Mouse (Mus musculus) midbrain, embryonic 14.5 days (tissue): ENCODE results near the gene Pex5l. TPM values are rescaled to one million over a fixed set of nuclear protein-coding genes. Genes with fewer than 3 reads are reported as not detected.

Experiments
- ATAC-seq: fragments of 200-750 bp; cut with Nextera tagmentation; 2 replicates; pipeline ENCODE4 v1.8.0; 2017; ENCODE audit warnings: moderate number of reproducible peaks, moderate library complexity; ENCODE audit not compliant: low FRiP score, low TSS enrichment
- DNase-seq: peaks from one replicate; pipeline ENCODE4 v3.0.0-alpha.2; 2015
- H3K27ac ChIP-seq: fragments of 300-500 bp; sonication (generic); replicated peaks from 2 replicates; pipeline ENCODE4 v1.5.1; 2014; ENCODE audit warnings: mild to moderate bottlenecking, low read depth, low read length, moderate library complexity
- H3K27me3 ChIP-seq: fragments of 300-500 bp; sonication (generic); 2 replicates; pipeline ENCODE4 v1.6.1; 2014; ENCODE audit warnings: low read length, control low read depth, mixed read lengths; ENCODE audit not compliant: control insufficient read depth, insufficient read depth
- H3K36me3 ChIP-seq: fragments of 300-500 bp; sonication (generic); 2 replicates; pipeline ENCODE4 v1.6.1; 2014; ENCODE audit warnings: low read length, control low read depth; ENCODE audit not compliant: control insufficient read depth, insufficient read depth
- H3K4me1 ChIP-seq: fragments of 300-500 bp; sonication (generic); 2 replicates; pipeline ENCODE4 v1.6.1; 2014; ENCODE audit warnings: mild to moderate bottlenecking, antibody characterized with exemption, low read length, control low read depth; ENCODE audit not compliant: control insufficient read depth, insufficient read depth
- H3K4me2 ChIP-seq: fragments of 300-500 bp; sonication (generic); 2 replicates; pipeline ENCODE4 v1.6.1; 2014; ENCODE audit warnings: mild to moderate bottlenecking, low read length, moderate library complexity
- H3K4me3 ChIP-seq: fragments of 300-500 bp; sonication (generic); replicated peaks from 2 replicates; pipeline ENCODE4 v1.5.1; 2014; ENCODE audit warnings: low read depth, low read length
- H3K9ac ChIP-seq: fragments of 300-500 bp; sonication (generic); replicated peaks from 2 replicates; pipeline ENCODE4 v1.6.1; 2014; ENCODE audit warnings: mild to moderate bottlenecking, low read length, moderate library complexity
- H3K9me3 ChIP-seq: fragments of 300-500 bp; sonication (generic); 2 replicates; pipeline ENCODE4 v1.6.1; 2016; ENCODE audit warnings: low read length, control low read depth, mixed read lengths; ENCODE audit not compliant: control insufficient read depth
- WGBS: fragments of 180-500 bp; shearing (Covaris S2); extraction: QIAGEN DNeasy Blood & Tissue Kit; methylation state at CpG from one replicate; pipeline ENCODE4 v1.1.7; 2014; 5-methylcytosine and 5-hydroxymethylcytosine counted together
- polyA plus RNA-seq: library from polyadenylated mRNA; unstranded; fragments of >200 nt; fragmentation: Nextera tagmentation; extraction: Ambion mirVana; gene quantifications from 2 replicates; pipeline ENCODE4 v1.2.1, GENCODE M21; 2014

Gene Pex5l
- polyA plus RNA-seq, 1 experiment from 2014 or later: 2.7 TPM

GRCm38 (mm10) chr3:33098550-33099295 lies 44.3 kb downstream of the Pex5l start:
- Histone ChIP-seq H3K4me1 (no peaks in the 10 kb centered on the region), H3K27ac (no peak overlapping the region), H3K4me3 (no peak overlapping the region), H3K36me3 (no peaks in the 10 kb centered on the region), H3K4me2 (no peak overlapping the region), H3K27me3 (no peaks in the 10 kb centered on the region), H3K9ac (no peak overlapping the region), H3K9me3 (no peaks in the 10 kb centered on the region)
- 71% methylated on average over 9 of the region's 9 CpGs for WGBS
- DNase-seq (no peak), ATAC-seq (no peak)

- peak; percentile 72; the same call in 1 of the 2 replicates for ATAC-seq
- H3K27ac ChIP-seq: no peak overlapping the region
Measured at GRCm38 (mm10) chr3:33093646-33094045, 49.4 kb downstream of the Pex5l start.

GRCm38 (mm10) chr3:33090001-33090400 lies 53.0 kb downstream of the Pex5l start:
- Histone ChIP-seq H3K36me3 (no peaks in the 10 kb centered on the region), H3K4me2 (peak overlapping the region; percentile 31), H3K27ac (no peak overlapping the region), H3K4me1 (peaks cover 5% of the 10 kb centered on the region), H3K27me3 (no peaks in the 10 kb centered on the region), H3K9ac (no peak overlapping the region), H3K4me3 (no peak overlapping the region), H3K9me3 (no peaks in the 10 kb centered on the region)
- DNase-seq (peak; percentile 72), ATAC-seq (peak; percentile 65)
- WGBS: 9% methylated on average over 9 of the region's 9 CpGs

More at GRCm38 (mm10) chr3:33093646-33094045, 49.4 kb downstream of the Pex5l start:
- no peaks in the 10 kb centered on the region for H3K27me3 ChIP-seq
- no peak overlapping the region for H3K9ac ChIP-seq
- peak; percentile 32 for DNase-seq
- no peaks in the 10 kb centered on the region for H3K9me3 ChIP-seq
- H3K4me1 ChIP-seq: peaks cover 5% of the 10 kb centered on the region
- WGBS: 22% methylated on average over 6 of the region's 6 CpGs
- no peak overlapping the region for H3K4me2 ChIP-seq
- no peak overlapping the region for H3K4me3 ChIP-seq
- H3K36me3 ChIP-seq: no peaks in the 10 kb centered on the region

DNA sequence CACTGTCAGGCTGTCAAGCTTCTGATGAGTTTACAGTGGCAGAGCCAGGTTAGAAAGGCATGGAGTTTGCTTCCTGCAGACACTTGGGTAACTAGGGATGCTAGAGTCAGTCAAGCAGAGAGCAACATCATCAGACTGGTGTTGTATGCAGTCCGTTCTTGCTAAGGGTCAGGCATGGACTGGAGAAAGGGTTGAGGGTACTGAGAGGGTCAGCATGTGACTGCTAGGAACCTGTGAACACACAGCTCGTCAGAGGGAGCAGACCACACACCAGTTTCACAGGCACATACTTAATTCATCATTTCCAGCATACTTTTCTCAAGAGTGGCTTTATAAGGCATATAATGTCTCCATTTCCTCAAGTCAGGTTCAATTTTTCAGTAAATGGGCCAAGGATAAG lies 53.6 kb downstream of the Pex5l start:
- no peak overlapping the region for H3K27ac ChIP-seq
- H3K9ac ChIP-seq: no peak overlapping the region
- no peak overlapping the region for H3K4me3 ChIP-seq
- H3K4me1 ChIP-seq: peaks cover 5% of the 10 kb centered on the region
- DNase-seq (no peak), ATAC-seq (no peak)
- H3K27me3 ChIP-seq: no peaks in the 10 kb centered on the region
- no peak overlapping the region for H3K4me2 ChIP-seq
- H3K36me3 ChIP-seq: no peaks in the 10 kb centered on the region
- H3K9me3 ChIP-seq: no peaks in the 10 kb centered on the region
- 33% methylated on average over 2 of the region's 2 CpGs for WGBS

DNA sequence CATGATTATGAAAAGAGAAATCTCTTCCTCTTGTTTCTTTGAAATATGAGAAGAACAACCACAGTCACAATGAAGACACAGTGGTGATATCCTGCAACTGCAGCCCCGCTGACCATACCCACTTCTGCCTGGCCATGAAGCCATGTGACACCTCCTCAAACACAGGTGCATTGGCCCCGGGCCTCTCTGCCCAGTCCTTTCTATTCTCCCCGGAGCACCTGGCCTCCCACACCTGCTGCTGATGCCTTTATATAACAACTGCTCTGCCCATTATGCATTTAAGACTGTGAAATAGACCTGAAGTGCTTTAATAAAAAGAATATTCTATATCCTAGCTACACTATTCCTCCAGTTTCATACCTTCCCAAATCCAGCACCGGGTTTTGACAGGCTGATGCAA lies 54.8 kb downstream of the Pex5l start:
- H3K4me1 ChIP-seq: peaks cover 5% of the 10 kb centered on the region
- no peak overlapping the region for H3K4me2 ChIP-seq
- no peaks in the 10 kb centered on the region for H3K9me3 ChIP-seq
- no peak overlapping the region for H3K4me3 ChIP-seq
- 82% methylated on average over 4 of the region's 4 CpGs for WGBS
- DNase-seq (no peak), ATAC-seq (no peak)
- H3K36me3 ChIP-seq: no peaks in the 10 kb centered on the region
- H3K27me3 ChIP-seq: no peaks in the 10 kb centered on the region
- H3K9ac ChIP-seq: no peak overlapping the region
- no peak overlapping the region for H3K27ac ChIP-seq

- Histone ChIP-seq H3K4me1 (no peaks in the 10 kb centered on the region), H3K27ac (no peak overlapping the region), H3K36me3 (no peaks in the 10 kb centered on the region), H3K27me3 (no peaks in the 10 kb centered on the region), H3K4me3 (no peak overlapping the region), H3K4me2 (no peak overlapping the region), H3K9me3 (no peaks in the 10 kb centered on the region), H3K9ac (no peak overlapping the region)
- 28% methylated on average over 8 of the region's 8 CpGs for WGBS
- DNase-seq (no peak), ATAC-seq (no peak)
Measured at GRCm38 (mm10) chr3:33082806-33083338, 60.2 kb downstream of the Pex5l start.

GRCm38 (mm10) chr3:33081793-33082192 lies 61.3 kb downstream of the Pex5l start:
- 87% methylated on average over 4 of the region's 4 CpGs for WGBS
- Histone ChIP-seq H3K9me3 (no peaks in the 10 kb centered on the region), H3K9ac (no peak overlapping the region), H3K4me2 (no peak overlapping the region), H3K27me3 (no peaks in the 10 kb centered on the region), H3K4me3 (no peak overlapping the region), H3K4me1 (no peaks in the 10 kb centered on the region), H3K27ac (no peak overlapping the region), H3K36me3 (no peaks in the 10 kb centered on the region)
- ATAC-seq (no peak), DNase-seq (no peak)

- Histone ChIP-seq H3K4me2 (no peak overlapping the region), H3K4me3 (no peak overlapping the region), H3K4me1 (no peaks in the 10 kb centered on the region), H3K36me3 (no peaks in the 10 kb centered on the region), H3K9ac (no peak overlapping the region), H3K9me3 (no peaks in the 10 kb centered on the region), H3K27ac (no peak overlapping the region), H3K27me3 (no peaks in the 10 kb centered on the region)
- WGBS: 82% methylated on average over 1 of the region's 1 CpGs
- ATAC-seq (no peak), DNase-seq (no peak)
Measured at GRCm38 (mm10) chr3:33079658-33080057, 63.4 kb downstream of the Pex5l start.

DNA sequence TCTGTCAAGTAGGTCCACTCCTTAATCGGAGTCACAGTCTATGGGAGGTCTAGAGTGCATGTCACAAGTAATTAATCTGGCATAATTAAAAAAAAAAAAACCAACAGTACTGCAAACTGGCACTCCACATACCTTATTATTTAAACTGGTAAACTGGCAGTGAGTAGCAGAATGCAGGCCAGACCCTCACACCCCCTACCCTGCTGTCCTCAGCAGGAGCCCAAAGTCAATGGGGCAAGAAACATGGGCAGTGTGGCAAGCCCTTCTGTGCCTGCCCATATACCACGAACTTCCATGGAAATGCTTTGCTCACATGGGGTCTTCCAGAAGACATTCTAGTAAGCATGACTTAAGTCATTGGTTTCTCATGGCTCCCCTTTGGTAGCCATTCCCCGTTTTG lies 63.9 kb downstream of the Pex5l start:
- Histone ChIP-seq H3K4me2 (no peak overlapping the region), H3K27me3 (no peaks in the 10 kb centered on the region), H3K27ac (no peak overlapping the region), H3K4me1 (no peaks in the 10 kb centered on the region; the same call in 1 of the 2 replicates), H3K4me3 (no peak overlapping the region), H3K36me3 (no peaks in the 10 kb centered on the region), H3K9me3 (no peaks in the 10 kb centered on the region), H3K9ac (no peak overlapping the region)
- ATAC-seq (no peak), DNase-seq (no peak)
- 88% methylated on average over 3 of the region's 3 CpGs for WGBS
